Mouse (Mus musculus) heart, adult 2 months (tissue): ENCODE results near the gene Sema5a.

Experiments
- CTCF ChIP-seq: fragments of 200-600 bp; IDR thresholded peaks from 2 replicates; pipeline ENCODE4 v1.8.1; 2022; ENCODE audit warnings: antibody characterized with exemption, mild to moderate bottlenecking, moderate library complexity
- EP300 ChIP-seq: fragments of 200-500 bp; IDR thresholded peaks from 2 replicates; pipeline ENCODE4 v1.6.1; 2011; ENCODE audit warnings: low read depth, low read length, control low read depth; ENCODE audit not compliant: insufficient read depth
- POLR2A ChIP-seq: fragments of 200-500 bp; IDR thresholded peaks from 2 replicates; pipeline ENCODE4 v1.6.1; 2011; ENCODE audit warnings: mild to moderate bottlenecking, low read depth, low read length, control low read depth; ENCODE audit not compliant: insufficient read depth

DNA sequence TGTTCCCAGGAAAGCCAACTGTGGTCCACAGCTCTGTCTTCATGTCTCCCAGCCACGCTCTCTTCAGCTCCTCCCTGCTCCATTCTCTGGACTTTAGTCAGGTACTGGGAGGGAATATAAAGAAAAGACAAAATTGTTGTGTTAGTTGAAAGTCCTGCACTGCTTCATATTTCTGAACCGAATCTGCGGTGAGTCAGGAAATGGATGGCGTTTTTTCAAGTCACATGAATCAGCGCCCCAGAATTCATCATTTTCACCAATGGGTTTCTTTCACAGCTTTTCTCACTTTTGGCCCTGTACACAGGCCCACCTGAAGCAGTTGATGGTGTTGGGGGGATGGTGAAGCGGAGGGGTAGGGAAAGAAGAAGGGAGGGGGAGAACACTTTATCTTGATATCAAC is 2.9 kb upstream of the Sema5a start:
- TF ChIP-seq EP300 (no peak), POLR2A (no peak), CTCF (no peak)
